Mouse (Mus musculus) erythroblast, embryonic 14.5 days (primary cell): ENCODE data around the gene Mllt1.

Source experiments
- GATA1 ChIP-seq: IDR thresholded peaks from 2 replicates; pipeline ENCODE4 v1.6.1; 2012; ENCODE audit warnings: low read length, inconsistent platforms, mixed read lengths
- TAL1 ChIP-seq: IDR thresholded peaks from 3 replicates; pipeline ENCODE4 v1.6.1; 2012; ENCODE audit warnings: low read length, inconsistent platforms, mixed read lengths

DNA sequence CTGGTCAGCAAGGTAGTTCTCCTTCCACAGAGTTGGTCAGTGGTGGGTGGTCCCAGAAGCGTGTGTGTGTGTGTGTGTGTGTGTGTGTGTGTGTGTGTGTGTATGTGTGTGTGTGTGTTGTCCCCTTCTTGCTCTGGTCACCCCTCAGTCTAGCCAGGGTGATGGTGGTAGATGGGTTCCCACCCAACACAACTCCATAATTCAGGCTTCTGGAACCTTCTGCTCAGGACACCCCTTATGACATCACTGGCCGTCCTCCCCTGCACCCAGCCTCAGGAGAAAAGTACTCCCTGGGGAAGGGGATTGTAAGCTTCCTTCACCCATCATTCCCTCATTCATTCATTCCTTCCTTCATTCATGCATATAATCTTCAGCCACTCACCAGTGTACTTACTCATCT lies 61.0 kb downstream of the Mllt1 start, which contains the start of gene Acsbg2:
- TF ChIP-seq GATA1 (no peak), TAL1 (no peak)
